Mouse (Mus musculus): ENCODE results near the gene Gm28044.
A peak's percentile ranks its signal among the peaks of the same experiment; 100 is the strongest.
"Not testable (repeated sequence)": the region's sequence is repeated elsewhere in the genome, so short reads cannot be mapped to it uniquely, and the experiment has no call there.

Gene Gm28044

DNA sequence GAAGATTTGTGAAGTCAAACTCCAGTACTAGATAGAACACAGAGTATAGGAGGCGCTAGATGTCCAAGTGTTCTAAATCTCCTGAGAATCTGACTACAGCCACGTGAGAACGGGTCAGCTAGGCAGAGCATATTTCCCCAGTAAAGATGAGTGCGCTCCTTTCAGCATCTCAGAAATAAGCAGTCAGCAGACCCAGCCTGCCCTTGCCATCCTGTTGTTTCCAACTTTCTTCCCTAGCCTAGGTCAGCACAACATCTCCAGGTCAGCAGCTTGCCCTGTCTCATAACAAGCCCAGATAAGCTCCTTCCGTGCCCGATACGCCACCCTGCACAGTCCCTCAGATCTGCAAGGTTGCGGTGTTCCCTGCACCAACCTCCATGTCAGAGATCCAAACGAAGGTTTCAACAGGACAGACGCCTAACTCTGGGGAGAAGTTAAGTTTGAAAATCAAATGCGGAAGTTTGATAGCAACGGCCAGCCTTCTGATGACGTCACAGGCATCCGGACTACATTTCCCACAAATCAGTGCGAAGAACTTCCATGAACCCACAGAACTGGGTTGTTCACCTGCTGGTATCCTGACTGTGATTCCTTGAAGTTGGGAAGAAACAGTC, at the start of gene Gm28044, which contains the start of gene Zfp953:
Gene Gm28044, minus strand, starts transcription at position 406 of the 614 bp plus-strand sequence.
Gene Zfp953, minus strand, starts transcription at position 475 of the 614 bp plus-strand sequence.
- peak; percentile 72 for DNase-seq (ENCODE audit: low spot score)

- DNase-seq (ENCODE audit: low spot score): peak; percentile 51
Observed at GRCm38 (mm10) chr13:67399183-67399903, 39.0 kb upstream of the Gm28044 start, which contains the start of gene Zfp429. Gene Zfp429 (minus strand): TSS chr13:67399819.

DNA sequence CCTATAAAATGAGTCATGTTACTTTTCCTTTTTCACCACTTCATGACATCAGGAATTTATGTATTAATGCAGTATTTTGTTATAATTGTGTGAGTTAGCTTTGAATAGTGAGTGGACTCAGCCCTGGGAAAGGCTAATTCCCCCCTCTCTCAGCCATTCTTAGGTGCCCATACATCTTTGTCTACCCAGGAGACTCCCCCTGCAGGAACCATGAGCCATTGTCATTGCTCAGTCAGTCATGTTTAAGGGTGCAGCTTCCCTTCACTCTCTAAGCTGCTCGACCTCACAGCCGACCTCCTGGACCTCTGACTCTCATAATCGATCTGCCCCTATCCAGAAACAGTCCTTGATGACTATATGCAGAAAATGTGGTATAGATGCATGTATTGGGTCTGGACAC, 15.9 kb upstream of the Gm28044 start:
- not testable (repeated sequence) for DNase-seq (ENCODE audit: low spot score)

- DNase-seq (ENCODE audit: low spot score): not testable (repeated sequence)
Observed at GRCm38 (mm10) chr13:67375050-67375911, 14.9 kb upstream of the Gm28044 start, which contains the start of the genes Gm28041 and Zfp456. Gene Gm28041 (minus strand): TSS chr13:67375733. Gene Zfp456 (minus strand): TSS chr13:67375810.

GRCm38 (mm10) chr13:67351854-67352253, 8.5 kb downstream of the Gm28044 start:
- no peak for DNase-seq (ENCODE audit: low spot score)

DNA sequence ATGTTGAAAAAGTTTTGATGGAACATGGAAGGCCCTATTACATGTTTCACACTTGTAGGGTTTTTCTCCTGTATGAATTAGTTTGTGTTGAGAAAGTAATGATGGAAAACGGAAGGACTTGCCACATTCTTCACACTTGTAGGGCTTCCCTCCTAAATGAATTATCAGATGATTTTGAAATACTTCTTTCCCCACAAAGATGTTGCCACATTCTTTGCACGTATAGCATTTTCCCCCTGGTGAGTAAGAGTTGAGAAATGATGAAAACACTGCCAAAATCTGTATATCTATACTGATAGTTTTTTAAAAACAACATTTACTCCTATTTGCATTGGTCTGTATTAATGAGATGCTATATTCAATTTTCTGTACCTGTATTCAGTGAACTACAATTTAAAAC, 16.9 kb downstream of the Gm28044 start:
- no peak for DNase-seq (ENCODE audit: low spot score)

- DNase-seq (ENCODE audit: low spot score): no peak
Observed at GRCm38 (mm10) chr13:67332877-67333276, 27.5 kb downstream of the Gm28044 start.

DNA sequence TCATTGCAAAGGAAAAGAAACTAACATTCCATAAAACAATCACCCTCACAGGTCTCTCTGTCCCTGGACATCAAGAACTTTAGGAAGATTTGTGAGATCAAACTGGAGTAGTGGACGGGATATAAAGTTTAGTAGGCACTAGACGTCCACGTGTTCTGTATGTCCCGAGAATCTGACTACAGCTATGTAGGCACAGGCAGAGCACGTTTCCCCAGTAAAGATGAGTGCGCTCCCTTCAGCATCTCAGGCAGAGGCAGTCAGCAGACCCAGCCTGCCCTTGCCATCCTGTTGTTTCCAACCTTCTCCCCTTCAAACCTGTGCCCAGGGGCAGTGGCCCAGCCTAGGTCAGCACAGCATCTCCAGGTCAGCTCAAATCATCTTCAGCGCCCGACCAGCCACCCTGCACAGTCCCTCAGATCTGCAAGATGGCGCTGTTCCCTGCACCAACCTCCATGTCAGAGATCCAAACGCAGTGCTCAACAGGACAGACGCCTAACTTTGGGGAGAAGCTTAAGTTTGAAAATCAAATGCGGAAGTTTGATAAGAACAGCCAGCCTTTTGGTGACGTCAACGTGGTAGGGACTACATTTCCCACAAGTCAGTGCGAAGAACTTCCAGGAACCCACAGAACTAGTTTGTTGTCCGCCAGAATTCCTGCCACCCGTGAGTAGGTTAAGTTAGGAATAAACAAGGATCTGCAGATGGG, 28.2 kb downstream of the Gm28044 start, which contains the start of gene Zfp595:
Gene Zfp595, minus strand, starts transcription at position 552 of the 706 bp plus-strand sequence.
- peak; percentile 54 for DNase-seq (ENCODE audit: low spot score)

- DNase-seq (ENCODE audit: low spot score): no peak
Observed at GRCm38 (mm10) chr13:67306718-67307117, 53.6 kb downstream of the Gm28044 start.

GRCm38 (mm10) chr13:67305822-67306672, 54.3 kb downstream of the Gm28044 start, which contains the start of gene Zfp457:
Gene Zfp457 (minus strand): TSS chr13:67306485.
- peak; percentile 58 for DNase-seq (ENCODE audit: low spot score)

DNA sequence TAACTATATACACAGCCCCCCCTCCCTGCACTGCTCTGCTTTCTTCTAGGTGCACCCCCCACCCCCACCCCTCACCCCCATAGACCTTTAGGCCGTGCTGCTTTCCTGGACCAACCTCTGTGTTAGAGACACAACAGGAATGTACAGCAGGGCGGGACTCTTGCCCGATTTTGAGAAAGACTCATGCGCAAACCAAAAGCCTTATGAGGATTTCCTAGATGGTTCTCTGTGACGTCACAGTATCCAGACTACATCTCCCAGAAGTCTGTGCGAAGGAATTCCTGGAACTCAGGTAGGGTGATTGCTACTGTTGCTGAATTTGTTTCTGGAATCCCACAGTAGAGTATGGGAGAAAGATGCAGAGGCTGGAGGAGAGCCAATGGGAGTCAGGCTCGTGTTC, 82.0 kb downstream of the Gm28044 start, which contains the start of gene Zfp458:
Gene Zfp458, minus strand, starts transcription at position 153 of the 400 bp plus-strand sequence.
- no peak for DNase-seq (ENCODE audit: low spot score)

DNA sequence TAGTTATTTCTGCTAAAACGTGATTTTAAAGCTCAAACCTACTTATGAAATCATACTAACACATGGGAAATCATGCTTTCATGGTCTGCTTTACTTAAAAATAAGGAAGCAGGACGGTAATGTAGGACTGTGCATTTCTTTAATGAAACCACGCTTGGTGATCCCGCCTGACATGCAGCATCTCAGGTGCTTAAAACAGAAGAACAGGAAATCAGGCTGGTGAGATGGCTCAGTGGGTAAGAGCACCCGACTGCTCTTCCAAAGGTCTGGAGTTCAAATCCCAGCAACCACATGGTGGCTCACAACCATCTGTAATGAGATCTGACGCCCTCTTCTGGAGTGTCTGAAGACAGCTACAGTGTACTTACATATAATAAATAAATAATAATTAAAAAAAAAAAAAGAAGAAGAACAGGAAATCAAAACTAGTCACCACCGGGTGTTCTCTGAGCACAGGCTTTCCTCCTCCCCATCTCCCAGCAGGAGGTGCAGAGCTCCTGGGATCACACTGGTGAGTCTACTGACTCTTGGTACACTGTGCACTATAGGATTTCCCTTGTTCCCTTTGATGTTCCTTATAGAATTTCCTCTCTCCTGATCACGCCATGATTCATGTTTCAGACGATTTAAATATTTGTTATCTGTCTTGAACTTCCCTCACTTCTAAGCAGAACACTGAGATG, 90.8 kb downstream of the Gm28044 start:
- not testable (repeated sequence) for DNase-seq (ENCODE audit: low spot score)

GRCm38 (mm10) chr13:67268568-67269369, 91.6 kb downstream of the Gm28044 start:
- DNase-seq (ENCODE audit: low spot score): peak; percentile 56

Data from ovary, postnatal 10 days (tissue).